Mouse (Mus musculus) layer of hippocampus, adult 6 months (tissue): ENCODE measurements around the gene Tmtc4. TPM values are rescaled to one million over a fixed set of nuclear protein-coding genes. Genes with fewer than 3 reads are reported as not detected.

Source experiments
- long read RNA-seq, 2 experiments: library from polyadenylated mRNA; unstranded; transcript quantifications; one replicate each; pipeline ENCODE4 v2.0.0; 2019 to 2020
- polyA plus RNA-seq: library from polyadenylated mRNA; unstranded; fragments of <200 nt; fragmentation: Nextera tagmentation; gene quantifications from 2 replicates; pipeline ENCODE4 v1.2.3, GENCODE M21; 2021

Gene Tmtc4
- polyA plus RNA-seq: 10.5 and 10.8 TPM in 2 replicates
- long read RNA-seq, experiment 1, transcript Tmtc4-201 (18 exons, 3,416 nt): major isoform, 12 of 28 reads
- long read RNA-seq, experiment 1, partial matches to known transcripts: 7 of 28 reads
- long read RNA-seq, experiment 1, other reads (novel, unspliced or antisense): 8 of 28 reads
- long read RNA-seq, experiment 2, transcript Tmtc4-201 (18 exons, 3,416 nt): major isoform, 69 of 126 reads
- long read RNA-seq, experiment 2, partial matches to known transcripts: 6 of 126 reads
- long read RNA-seq, experiment 2, other reads (novel, unspliced or antisense): 43 of 126 reads

GRCm38 (mm10) chr14:122983226-122984215 is at the start of gene Tmtc4:
TSS of gene Tmtc4 (minus strand) at chr14:122984035.

DNA sequence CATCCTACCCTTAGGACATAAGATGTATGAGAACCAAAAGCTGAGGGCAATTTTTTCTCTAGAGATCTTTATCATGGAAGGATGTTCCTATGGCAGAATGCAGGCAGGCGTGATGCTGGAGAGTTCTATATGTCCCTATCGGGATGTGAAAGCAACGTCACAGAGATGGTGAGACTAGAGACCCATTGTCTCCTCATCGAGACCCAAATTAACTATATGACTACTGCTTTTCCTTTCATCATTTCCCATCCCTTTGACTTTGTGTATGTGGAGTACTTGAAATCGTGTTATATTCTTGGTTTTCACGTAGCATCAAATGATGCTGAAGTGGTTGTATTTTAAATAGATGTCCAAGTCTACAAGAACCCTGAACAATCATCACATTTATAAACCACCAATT is 70.2 kb downstream of the Tmtc4 start, which contains the start of gene Ggact:
Gene Ggact (minus strand): TSS at position 101 of the 400 bp plus-strand sequence.

Other genes starting within 250 kb of the Tmtc4 start
- gene Ggact, start 70.3 kb downstream of the Tmtc4 start, polyA plus RNA-seq: 45.6 and 81.8 TPM in 2 replicates